Mouse (Mus musculus): ENCODE results near the gene Tmem179.

GRCm38 (mm10) chr12:112557219-112557618 is 40.7 kb upstream of the Tmem179 start:
- TF ChIP-seq POLR2A (IDR thresholded peaks at IDR 0.05; ENCODE audit: insufficient read depth, low read depth, low read length) (no peak), CTCF (IDR thresholded peaks at IDR 0.05; ENCODE audit: insufficient read depth, low read depth, low read length) (no peak)

Measured in olfactory bulb, adult 2 months (tissue).